Mouse (Mus musculus) 3T3-L1 (cell line): Measurements from ENCODE around the gene Xrcc1.

Source experiments
- DNase-seq: peaks from one replicate; pipeline ENCODE4 v3.0.0-alpha.2; 2015; ENCODE audit warnings: low read depth, low spot score

Gene Xrcc1

DNA sequence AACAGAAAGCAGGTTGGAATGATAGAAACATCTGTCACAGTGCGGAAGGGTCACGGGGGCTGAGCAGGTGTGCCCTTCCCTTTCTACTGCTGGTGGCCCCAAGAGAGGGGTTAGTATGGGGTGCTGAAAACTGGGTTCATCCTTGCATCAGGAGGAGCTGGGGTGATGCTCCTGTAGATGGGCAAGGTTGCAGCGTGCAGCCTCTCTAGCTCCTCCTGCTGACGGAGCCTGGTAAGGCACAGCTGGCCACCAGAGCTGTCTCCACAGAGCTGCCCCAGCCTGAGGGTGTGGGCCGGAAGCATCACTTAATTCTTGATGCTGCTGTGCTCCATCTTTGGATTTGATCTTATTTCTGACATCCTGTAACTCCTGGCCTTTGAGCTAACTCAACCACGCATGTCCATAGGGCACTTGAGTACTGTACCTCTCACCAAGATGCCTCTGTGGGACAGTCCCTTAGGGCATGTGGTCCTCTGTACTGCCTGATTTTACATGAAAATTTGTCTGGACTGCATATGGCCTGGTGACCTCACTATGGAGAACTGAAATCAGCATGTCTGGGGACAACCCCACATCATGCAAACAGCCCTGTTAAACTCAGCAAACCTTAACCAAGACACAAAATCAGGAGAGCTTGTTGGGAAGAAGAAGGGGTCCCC, 18.6 kb downstream of the Xrcc1 start:
- peak; percentile 73 for DNase-seq

GRCm38 (mm10) chr7:24565627-24566026, 19.5 kb downstream of the Xrcc1 start:
- no peak for DNase-seq

DNA sequence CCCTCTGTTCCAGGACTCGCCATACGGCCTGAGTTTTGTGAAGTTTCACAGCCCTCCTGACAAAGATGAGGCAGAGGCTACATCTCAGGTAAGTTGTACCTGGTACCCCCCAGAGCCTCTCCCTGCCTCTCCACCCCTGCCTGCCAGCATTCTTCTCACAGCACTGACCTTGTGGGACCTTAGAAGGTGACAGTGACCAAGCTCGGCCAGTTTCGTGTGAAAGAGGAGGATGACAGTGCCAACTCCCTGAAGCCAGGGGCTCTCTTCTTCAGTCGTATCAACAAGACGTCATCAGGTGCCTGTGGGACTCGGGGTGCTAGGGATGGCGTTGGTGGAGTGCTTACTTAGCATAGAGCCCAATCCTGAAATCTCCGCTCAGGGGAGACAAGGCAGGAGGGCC, 20.1 kb downstream of the Xrcc1 start:
- DNase-seq: no peak

DNA sequence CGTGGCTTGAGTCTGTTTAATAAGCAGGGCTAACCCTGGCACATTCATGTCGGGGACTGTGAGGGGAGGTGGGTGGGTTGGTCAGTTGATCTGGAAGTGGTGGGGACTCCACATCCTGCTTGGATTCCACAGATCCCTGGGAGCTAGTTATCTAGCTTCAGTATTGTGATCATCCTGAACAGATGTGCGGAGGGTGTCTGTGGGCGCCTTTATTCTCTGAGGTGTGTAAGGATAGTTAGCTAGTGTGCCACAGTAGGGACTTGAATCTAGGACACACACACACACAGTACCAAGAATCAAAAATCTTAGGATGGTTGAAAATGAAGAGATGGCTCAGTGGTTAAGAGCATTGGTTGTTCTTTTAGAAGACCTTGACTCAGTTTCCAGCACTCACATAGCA, 22.4 kb downstream of the Xrcc1 start:
- no peak for DNase-seq

DNA sequence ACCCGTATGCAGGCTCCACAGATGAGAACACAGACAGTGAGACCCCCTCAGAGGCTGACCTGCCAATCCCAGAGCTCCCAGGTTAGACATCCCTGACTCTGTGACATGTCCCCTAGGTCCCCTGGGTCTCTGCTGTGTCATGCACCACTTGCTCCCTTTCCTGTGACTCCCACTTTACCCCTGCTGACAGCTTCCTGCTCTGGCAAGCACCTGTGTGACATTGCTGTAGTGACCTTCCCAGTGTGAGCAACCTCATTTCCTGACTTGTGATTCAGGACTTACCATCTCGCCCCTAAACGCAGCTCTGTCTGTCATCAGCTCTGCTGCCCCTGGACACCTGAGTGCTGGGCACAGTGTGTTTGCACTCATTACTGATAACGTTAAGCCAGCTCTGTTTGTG, 25.0 kb downstream of the Xrcc1 start:
- no peak for DNase-seq

- peak; percentile 20 for DNase-seq
These were observed 26.4 kb downstream of the Xrcc1 start for GRCm38 (mm10) chr7:24572455-24572854.

- peak; percentile 49 for DNase-seq
These were observed 28.2 kb downstream of the Xrcc1 start for GRCm38 (mm10) chr7:24574224-24574796.

DNA sequence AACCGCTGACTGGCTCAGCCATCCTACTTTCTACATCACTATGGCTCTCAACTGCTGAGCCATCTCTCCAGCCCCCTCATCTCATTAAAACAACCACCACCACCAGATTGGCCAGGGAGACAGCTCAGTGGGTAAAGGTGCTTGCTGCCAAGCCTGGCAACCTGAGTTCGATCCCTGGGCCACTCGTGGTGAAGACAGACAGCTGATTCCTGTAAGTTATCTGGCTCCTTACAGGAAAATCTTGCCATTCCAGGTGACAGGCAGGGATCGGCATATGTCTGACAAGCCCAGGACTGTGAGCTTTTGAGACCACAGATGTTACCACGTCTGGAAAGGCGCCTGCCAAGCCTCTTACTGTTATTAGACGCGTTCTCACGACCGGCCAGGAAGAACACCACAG, 31.7 kb downstream of the Xrcc1 start:
- no peak for DNase-seq

GRCm38 (mm10) chr7:24584876-24585275, 38.8 kb downstream of the Xrcc1 start:
- DNase-seq: no peak

GRCm38 (mm10) chr7:24585995-24586394, 39.9 kb downstream of the Xrcc1 start:
- no peak for DNase-seq

DNA sequence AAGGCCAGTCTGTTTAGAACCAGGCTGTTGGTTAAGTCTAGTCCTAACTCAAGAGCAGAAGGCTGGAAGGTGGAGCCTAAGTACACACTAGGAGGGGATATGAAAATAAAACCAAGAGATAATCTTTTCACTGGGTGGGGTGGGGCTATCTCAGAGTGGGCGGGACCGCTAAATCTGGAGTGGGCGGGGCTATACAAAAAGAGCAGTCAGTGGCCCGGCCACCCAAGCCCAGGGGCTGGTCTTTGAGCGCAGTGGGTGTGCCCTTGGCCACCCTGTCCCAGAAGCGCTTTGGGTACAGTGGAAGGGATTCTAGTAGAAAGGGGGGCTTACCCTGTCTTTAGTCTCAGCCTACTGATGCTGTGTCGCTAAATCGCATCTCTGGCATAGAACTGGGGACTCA, 40.7 kb downstream of the Xrcc1 start:
- no peak for DNase-seq

DNA sequence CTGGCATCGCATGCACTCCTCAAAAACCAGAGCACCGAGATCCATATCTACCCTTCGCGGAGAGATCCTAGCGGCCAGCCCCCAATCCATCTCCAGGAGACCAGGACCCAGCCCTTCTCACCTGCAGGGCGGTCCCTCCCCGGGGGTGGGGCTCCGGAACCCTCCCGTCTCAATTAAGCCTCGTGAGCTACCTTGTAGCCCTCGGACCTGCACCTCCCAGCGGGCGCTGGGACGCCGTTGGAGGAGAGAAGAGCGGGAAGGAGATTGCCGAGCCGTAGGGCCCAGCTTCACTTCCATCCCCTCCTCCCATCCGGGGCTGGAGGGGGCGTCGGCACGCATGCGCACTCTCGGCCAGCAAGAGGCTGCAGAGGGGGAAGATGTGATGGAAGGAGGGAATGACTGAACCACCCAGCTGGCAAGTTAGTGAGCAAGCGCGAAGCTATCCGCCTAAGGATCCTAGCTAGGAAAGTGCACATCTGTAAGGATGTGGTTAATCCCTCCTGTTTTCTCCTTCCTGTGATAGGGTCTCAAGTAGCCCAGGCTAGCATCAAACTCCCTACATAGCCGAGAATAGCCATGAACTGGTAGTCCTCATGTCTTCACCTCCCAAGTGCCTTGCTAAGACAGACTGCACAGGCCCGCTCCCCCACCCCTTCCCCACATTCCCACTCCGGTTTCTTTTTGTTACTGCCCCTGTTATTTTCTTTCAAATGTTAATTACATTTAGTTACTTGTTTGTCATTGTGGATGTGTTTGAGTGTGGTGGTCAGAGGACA, 41.4 kb downstream of the Xrcc1 start, which contains the start of the genes Ethe1 and Zfp575:
Ethe1 (plus strand) TSS at position 214 of the 776 bp plus-strand sequence.
Zfp575 (minus strand) TSS at position 312 of the 776 bp plus-strand sequence.
- DNase-seq: no peak

- DNase-seq: no peak
These were observed 42.2 kb downstream of the Xrcc1 start for GRCm38 (mm10) chr7:24588336-24588735.

- no peak for DNase-seq
These were observed 45.6 kb downstream of the Xrcc1 start for GRCm38 (mm10) chr7:24591735-24592134.

GRCm38 (mm10) chr7:24592163-24592562, 46.1 kb downstream of the Xrcc1 start:
- no peak for DNase-seq

DNA sequence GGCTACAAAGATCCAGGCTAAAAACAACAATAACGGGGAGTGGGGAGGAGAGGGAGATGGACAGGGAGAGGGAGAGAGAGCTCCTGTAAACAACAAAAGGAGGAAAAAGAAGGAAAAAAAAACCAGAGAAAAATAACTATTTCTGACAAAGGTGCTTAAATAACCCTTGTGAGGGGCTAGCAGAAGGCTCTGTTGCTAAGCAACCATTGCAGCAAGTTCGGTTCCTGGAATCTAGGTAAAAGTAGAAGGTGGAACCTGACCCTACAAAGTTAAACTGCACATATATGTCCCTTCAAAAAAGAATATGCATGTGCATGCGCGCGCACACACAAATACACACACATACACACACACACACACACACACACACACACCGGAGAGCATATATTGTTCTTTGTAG, 46.7 kb downstream of the Xrcc1 start:
- no peak for DNase-seq

- peak; percentile 50 for DNase-seq
These were observed 47.7 kb downstream of the Xrcc1 start for GRCm38 (mm10) chr7:24593621-24594308.

DNA sequence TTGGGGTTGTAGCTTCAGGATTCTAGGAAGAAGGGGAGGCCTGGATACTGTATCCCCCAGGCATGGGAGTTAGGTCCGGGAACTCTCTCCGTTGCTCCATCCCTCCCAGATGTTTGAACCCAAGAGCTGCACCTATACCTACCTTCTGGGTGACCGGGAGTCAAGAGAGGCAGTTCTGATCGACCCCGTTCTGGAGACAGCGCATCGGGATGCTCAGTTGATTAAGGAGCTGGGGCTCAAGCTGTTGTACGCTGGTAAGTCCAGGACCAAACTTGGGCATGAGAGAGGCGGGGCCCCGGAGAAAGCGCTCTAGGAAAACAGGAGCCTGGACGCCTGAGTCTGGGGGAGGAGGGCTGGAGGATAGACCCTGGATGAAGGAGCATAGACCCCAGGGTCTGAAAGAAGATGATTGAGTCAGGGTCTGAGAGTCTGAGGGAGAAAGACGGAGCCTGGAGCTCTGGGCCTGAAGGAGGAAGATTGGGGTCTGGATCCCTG, 48.3 kb downstream of the Xrcc1 start:
- no peak for DNase-seq

GRCm38 (mm10) chr7:24595464-24595863, 49.4 kb downstream of the Xrcc1 start:
- DNase-seq: no peak

- DNase-seq: no peak
These were observed 52.0 kb downstream of the Xrcc1 start for GRCm38 (mm10) chr7:24598121-24598520.

GRCm38 (mm10) chr7:24599211-24600067, 53.4 kb downstream of the Xrcc1 start:
- DNase-seq: peak; percentile 65
